Comparison of ENCODE assay signal across 8 mouse cellular contexts in the genomic region with DNA sequence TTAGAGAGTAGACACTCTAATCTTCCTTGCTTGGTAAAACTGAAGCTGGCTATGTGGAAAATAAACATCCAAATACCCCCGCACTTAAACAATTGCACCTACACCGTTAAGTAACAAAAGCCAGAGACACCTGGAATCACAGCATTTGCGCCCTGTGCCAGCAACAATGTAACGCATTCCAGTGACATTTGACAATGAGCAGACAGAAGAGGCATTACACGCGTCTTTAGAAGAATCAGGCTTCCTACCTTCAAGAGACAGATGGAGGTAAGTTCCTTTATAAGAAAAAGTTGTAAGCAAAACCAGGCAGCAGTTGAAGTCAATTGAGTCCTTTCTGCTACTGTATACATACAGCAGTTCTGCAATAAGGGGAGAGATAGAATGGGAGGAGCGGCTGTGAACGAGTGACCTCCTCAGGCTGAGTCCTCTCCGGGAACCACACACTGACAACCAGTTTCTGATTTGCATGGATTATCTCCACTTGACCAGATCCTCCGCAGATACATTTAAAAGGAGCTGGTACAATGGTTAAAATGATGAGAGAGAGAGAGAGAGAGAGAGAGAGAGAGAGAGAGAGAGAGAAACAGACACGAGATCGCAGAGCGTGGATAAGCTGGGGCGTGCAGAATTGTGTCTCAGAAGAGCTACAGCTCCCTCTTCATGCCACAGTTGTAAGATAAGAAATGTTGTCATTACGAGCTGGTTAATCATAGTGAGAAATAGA.
DNase-seq lines count a peak whose midpoint lies in the region; ATAC-seq and TF ChIP-seq lines count a peak whose summit lies in the region.

No protein-coding gene starts in this region.

- H3K4me3 ChIP-seq in cortical plate, adult 2 months (ENCODE audit: insufficient read depth, low read length) = peak overlapping the region; percentile 49
- H3K4me3 ChIP-seq in heart, embryonic 13.5 days = peak overlapping the region; percentile 58
- H3K4me3 ChIP-seq in lung, embryonic 14.5 days (ENCODE audit: low read depth, low read length) = peak overlapping the region; percentile 38
- H3K4me3 ChIP-seq in neural tube, embryonic 14.5 days (ENCODE audit: low read depth, low read length) = peak overlapping the region; percentile 43

- WGBS in heart, embryonic 13.5 days = 5% methylated on average over 15 of the region's 15 CpGs
- 5% methylated on average over 15 of the region's 15 CpGs for WGBS in lung, embryonic 14.5 days
- WGBS in neural tube, embryonic 14.5 days = 3% methylated on average over 15 of the region's 15 CpGs

- no peak for DNase-seq in frontal cortex, postnatal 14 days (ENCODE audit: low spot score in 2 of 2)
- peak; percentile 46 for DNase-seq in kidney, postnatal 10 days
- peak; percentile 81 for DNase-seq in lung, embryonic 14.5 days
- DNase-seq in ovary, postnatal 36 days (ENCODE audit: low spot score) = no peak

- H3K9ac ChIP-seq in heart, embryonic 13.5 days = peak overlapping the region; percentile 74
- peak overlapping the region; percentile 26; the same call in 1 of the 2 replicates for H3K9ac ChIP-seq in lung, embryonic 14.5 days
- peak overlapping the region; percentile 42; the same call in 1 of the 2 replicates for H3K9ac ChIP-seq in neural tube, embryonic 14.5 days (replicated peaks; ENCODE audit: low read depth, low read length)

- peak; percentile 59 for TF ChIP-seq CTCF in cortical plate, adult 2 months (IDR thresholded peaks at IDR 0.05; ENCODE audit: extremely low read depth, insufficient read depth, low read length)
- peak; percentile 61 for TF ChIP-seq CTCF in lung, embryonic 14.5 days (IDR thresholded peaks at IDR 0.05; ENCODE audit: low read depth)

- H3K27me3 ChIP-seq in heart, embryonic 13.5 days (replicated peaks) = 0 out of 2 replicates have a peak, but pooled peaks cover 6% of the 10 kb centered on the region
- H3K27me3 ChIP-seq in lung, embryonic 14.5 days (ENCODE audit: insufficient read depth, low read length) = no peaks in the 10 kb centered on the region
- H3K27me3 ChIP-seq in neural tube, embryonic 14.5 days (ENCODE audit: control insufficient read depth, insufficient read depth, low read length) = no peaks in the 10 kb centered on the region

- H3K36me3 ChIP-seq in heart, embryonic 13.5 days = no peaks in the 10 kb centered on the region
- no peaks in the 10 kb centered on the region for H3K36me3 ChIP-seq in lung, embryonic 14.5 days (ENCODE audit: insufficient read depth)
- H3K36me3 ChIP-seq in neural tube, embryonic 14.5 days (ENCODE audit: control insufficient read depth, insufficient read depth, low read length) = no peaks in the 10 kb centered on the region

- ATAC-seq in frontal cortex, adult (ENCODE audit: low TSS enrichment) = peak; percentile 90
- ATAC-seq in heart, embryonic 13.5 days (ENCODE audit: extremely low read depth, insufficient number of reproducible peaks, low FRiP score, low TSS enrichment) = no peak
- ATAC-seq in lung, embryonic 14.5 days (ENCODE audit: insufficient read depth) = peak; percentile 80
- peak; percentile 91 for ATAC-seq in neural tube, embryonic 14.5 days (ENCODE audit: low read depth)

- H3K4me2 ChIP-seq in heart, embryonic 13.5 days = peak overlapping the region; percentile 70
- peak overlapping the region; percentile 59 for H3K4me2 ChIP-seq in lung, embryonic 14.5 days
- peak overlapping the region; percentile 53 for H3K4me2 ChIP-seq in neural tube, embryonic 14.5 days (ENCODE audit: low read depth, low read length)

- H3K27ac ChIP-seq in cortical plate, adult 2 months (ENCODE audit: insufficient read depth, low read length) = no peak overlapping the region; the same call in 1 of the 2 replicates
- peak overlapping the region; percentile 42; the same call in 1 of the 2 replicates for H3K27ac ChIP-seq in heart, embryonic 13.5 days (replicated peaks)
- H3K27ac ChIP-seq in lung, embryonic 14.5 days (ENCODE audit: low read depth) = no peak overlapping the region
- peak overlapping the region; percentile 64; the same call in 1 of the 2 replicates for H3K27ac ChIP-seq in neural tube, embryonic 14.5 days (ENCODE audit: low read depth, low read length)

- no peaks in the 10 kb centered on the region for H3K4me1 ChIP-seq in cortical plate, adult 2 months (ENCODE audit: control insufficient read depth, insufficient read depth, low read length)
- H3K4me1 ChIP-seq in heart, embryonic 13.5 days = peaks cover 15% of the 10 kb centered on the region; the same call in 1 of the 2 replicates
- no peaks in the 10 kb centered on the region for H3K4me1 ChIP-seq in lung, embryonic 14.5 days (ENCODE audit: insufficient read depth)
- no peaks in the 10 kb centered on the region for H3K4me1 ChIP-seq in neural tube, embryonic 14.5 days (ENCODE audit: control insufficient read depth, insufficient read depth, low read length)

- no peak for TF ChIP-seq POLR2A in cortical plate, adult 2 months (IDR thresholded peaks at IDR 0.05; ENCODE audit: extremely low read depth, insufficient read depth, low read length)

- no peaks in the 10 kb centered on the region for H3K9me3 ChIP-seq in heart, embryonic 13.5 days
- no peaks in the 10 kb centered on the region for H3K9me3 ChIP-seq in lung, embryonic 14.5 days (ENCODE audit: low read depth, low read length)
- H3K9me3 ChIP-seq in neural tube, embryonic 14.5 days (ENCODE audit: control insufficient read depth, low read length) = no peaks in the 10 kb centered on the region

Comparison
In these comparisons a context has a peak if more than half of its experiments do, and no peak if none do; other contexts are left out.
1. DNase-seq: peak in kidney, postnatal 10 days (single experiment) and lung, embryonic 14.5 days (single experiment); none in frontal cortex, postnatal 14 days (0 of 2) and ovary, postnatal 36 days (single experiment).
2. H3K27ac ChIP-seq: peak in heart, embryonic 13.5 days (single experiment) and neural tube, embryonic 14.5 days (single experiment); none in cortical plate, adult 2 months (single experiment) and lung, embryonic 14.5 days (single experiment).
3. Peak in every context shown above with its lines, with median percentiles within 50 percentile points of each other: H3K4me3 ChIP-seq, H3K4me2 ChIP-seq and H3K9ac ChIP-seq.